Mouse (Mus musculus) stomach, embryonic 14.5 days (tissue): Measurements from ENCODE around the gene Nmrk1. TPM values are rescaled to one million over a fixed set of nuclear protein-coding genes. Genes with fewer than 3 reads are reported as not detected.

Experiments
- ATAC-seq: fragments of 200-750 bp; cut with Nextera tagmentation; 2 replicates; pipeline ENCODE4 v1.8.0; 2017; ENCODE audit warnings: low read depth, moderate TSS enrichment; ENCODE audit not compliant: insufficient number of reproducible peaks, insufficient read depth, low FRiP score
- H3K27ac ChIP-seq: fragments of 300-500 bp; sonication (generic); 2 replicates; pipeline ENCODE4 v1.5.1; 2014; ENCODE audit warnings: mild to moderate bottlenecking, low read length, moderate library complexity, mixed read lengths
- H3K27me3 ChIP-seq: fragments of 300-500 bp; sonication (generic); 2 replicates; pipeline ENCODE4 v1.6.1; 2014; ENCODE audit warnings: low read length, control low read depth, mixed read lengths; ENCODE audit not compliant: control insufficient read depth, insufficient read depth
- H3K36me3 ChIP-seq: fragments of 300-500 bp; sonication (generic); 2 replicates; pipeline ENCODE4 v1.6.1; 2014; ENCODE audit warnings: mild to moderate bottlenecking, control low read depth, low read length, moderate library complexity, mixed read lengths; ENCODE audit not compliant: control insufficient read depth, insufficient read depth
- H3K4me1 ChIP-seq: fragments of 300-500 bp; sonication (generic); 2 replicates; pipeline ENCODE4 v1.6.1; 2014; ENCODE audit warnings: low read length, control low read depth, mixed read lengths; ENCODE audit not compliant: control insufficient read depth, insufficient read depth
- H3K4me2 ChIP-seq: fragments of 300-500 bp; sonication (generic); replicated peaks from 2 replicates; pipeline ENCODE4 v1.6.1; 2014; ENCODE audit warnings: low read depth, low read length, control low read depth
- H3K4me3 ChIP-seq: fragments of 300-500 bp; sonication (generic); 2 replicates; pipeline ENCODE4 v1.5.1; 2014; ENCODE audit warnings: low read depth, low read length, control low read depth
- H3K9ac ChIP-seq: fragments of 300-500 bp; sonication (generic); replicated peaks from 2 replicates; pipeline ENCODE4 v1.6.1; 2014; ENCODE audit warnings: low read depth, mild to moderate bottlenecking, control low read depth, low read length, moderate library complexity, mixed read lengths
- H3K9me3 ChIP-seq: fragments of 300-500 bp; sonication (generic); 2 replicates; pipeline ENCODE4 v1.6.1; 2016; ENCODE audit warnings: low read depth, low read length, control low read depth; ENCODE audit not compliant: control insufficient read depth
- WGBS: fragments of 180-500 bp; shearing (Covaris S2); extraction: QIAGEN DNeasy Blood & Tissue Kit; methylation state at CpG from one replicate; pipeline ENCODE4 v1.1.7; 2014; 5-methylcytosine and 5-hydroxymethylcytosine counted together
- polyA plus RNA-seq: library from polyadenylated mRNA; unstranded; fragments of >200 nt; fragmentation: Nextera tagmentation; extraction: Ambion mirVana; gene quantifications from 2 replicates; pipeline ENCODE4 v1.2.1, GENCODE M21; 2014

Gene Nmrk1
- polyA plus RNA-seq, 1 experiment from 2014 or later, result 13.9 TPM

- Histone ChIP-seq H3K27me3 (no peaks in the 10 kb centered on the region), H3K36me3 (peaks cover 3% of the 10 kb centered on the region; the same call in 1 of the 2 replicates), H3K4me2 (no peak overlapping the region), H3K9ac (no peak overlapping the region), H3K27ac (no peak overlapping the region), H3K4me1 (no peaks in the 10 kb centered on the region), H3K4me3 (no peak overlapping the region), H3K9me3 (no peaks in the 10 kb centered on the region)
- WGBS, result 66% methylated on average over 4 of the region's 4 CpGs
- ATAC-seq, result no peak
These were observed 50.4 kb downstream of the Nmrk1 start for GRCm38 (mm10) chr19:18682142-18682541.

DNA sequence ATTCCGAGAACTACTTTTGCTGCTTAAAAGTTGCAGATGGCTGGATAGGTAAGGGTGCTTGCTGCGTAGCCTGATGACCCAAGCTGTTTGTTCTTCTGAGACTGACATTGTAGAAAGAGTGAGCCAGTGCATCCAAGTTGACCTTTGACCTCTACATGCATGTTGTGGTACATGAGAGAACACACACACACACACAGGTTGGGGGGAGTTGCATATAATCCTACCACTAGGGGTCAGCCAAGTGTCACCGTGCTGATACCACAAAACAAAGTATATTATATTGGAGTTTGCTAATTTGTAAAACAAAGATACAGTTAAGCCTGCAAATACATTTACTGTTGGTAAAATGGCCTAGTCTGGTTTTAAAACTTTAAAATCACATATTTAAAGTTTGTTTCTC lies 55.8 kb downstream of the Nmrk1 start:
- Histone ChIP-seq H3K4me1 (no peaks in the 10 kb centered on the region), H3K9ac (no peak overlapping the region), H3K27me3 (no peaks in the 10 kb centered on the region), H3K36me3 (peaks cover 1% of the 10 kb centered on the region; the same call in 1 of the 2 replicates), H3K4me2 (no peak overlapping the region), H3K27ac (no peak overlapping the region), H3K9me3 (no peaks in the 10 kb centered on the region), H3K4me3 (no peak overlapping the region)
- no peak for ATAC-seq
- 72% methylated on average over 3 of the region's 3 CpGs for WGBS

DNA sequence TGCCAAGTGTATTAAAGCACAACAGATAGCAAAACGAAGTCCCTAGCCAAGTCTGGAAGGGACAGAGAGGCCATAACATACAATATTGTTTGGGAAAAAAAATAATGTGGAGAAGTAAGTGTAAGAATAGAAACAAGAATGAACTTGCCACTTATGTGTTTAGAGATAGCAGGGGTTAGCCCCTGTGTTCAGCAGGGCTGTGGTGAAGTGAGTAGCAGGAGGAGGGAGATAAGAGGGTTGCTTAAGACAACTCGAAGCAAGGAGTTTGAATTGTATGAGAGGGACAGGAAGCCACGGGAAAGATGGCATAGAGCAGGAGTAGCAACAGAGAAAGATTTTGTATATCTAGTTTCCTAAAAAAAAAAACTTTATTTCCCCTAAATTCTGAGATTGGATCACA lies 60.4 kb downstream of the Nmrk1 start:
- H3K9me3 ChIP-seq, result no peaks in the 10 kb centered on the region
- no peaks in the 10 kb centered on the region for H3K4me1 ChIP-seq
- no peak overlapping the region for H3K27ac ChIP-seq
- no peak overlapping the region for H3K4me3 ChIP-seq
- H3K4me2 ChIP-seq, result no peak overlapping the region
- WGBS, result 84% methylated on average over 3 of the region's 3 CpGs
- H3K9ac ChIP-seq, result no peak overlapping the region
- H3K27me3 ChIP-seq, result no peaks in the 10 kb centered on the region
- ATAC-seq, result no peak
- peaks cover 10% of the 10 kb centered on the region; the same call in 1 of the 2 replicates for H3K36me3 ChIP-seq

GRCm38 (mm10) chr19:18692768-18693167 lies 61.0 kb downstream of the Nmrk1 start:
- no peak overlapping the region for H3K27ac ChIP-seq
- no peak overlapping the region for H3K9ac ChIP-seq
- H3K4me2 ChIP-seq, result no peak overlapping the region
- no peak for ATAC-seq
- H3K36me3 ChIP-seq, result peaks cover 10% of the 10 kb centered on the region; the same call in 1 of the 2 replicates
- 96% methylated on average over 2 of the region's 2 CpGs for WGBS
- H3K27me3 ChIP-seq, result no peaks in the 10 kb centered on the region
- no peaks in the 10 kb centered on the region for H3K9me3 ChIP-seq
- H3K4me1 ChIP-seq, result no peaks in the 10 kb centered on the region
- no peak overlapping the region for H3K4me3 ChIP-seq

GRCm38 (mm10) chr19:18695116-18695515 lies 63.4 kb downstream of the Nmrk1 start:
- ATAC-seq, result no peak
- peaks cover 10% of the 10 kb centered on the region; the same call in 1 of the 2 replicates for H3K36me3 ChIP-seq
- H3K9ac ChIP-seq, result no peak overlapping the region
- H3K4me1 ChIP-seq, result no peaks in the 10 kb centered on the region
- H3K4me3 ChIP-seq, result no peak overlapping the region
- H3K27me3 ChIP-seq, result no peaks in the 10 kb centered on the region
- no peak overlapping the region for H3K4me2 ChIP-seq
- 95% methylated on average over 3 of the region's 3 CpGs for WGBS
- no peaks in the 10 kb centered on the region for H3K9me3 ChIP-seq
- H3K27ac ChIP-seq, result no peak overlapping the region

DNA sequence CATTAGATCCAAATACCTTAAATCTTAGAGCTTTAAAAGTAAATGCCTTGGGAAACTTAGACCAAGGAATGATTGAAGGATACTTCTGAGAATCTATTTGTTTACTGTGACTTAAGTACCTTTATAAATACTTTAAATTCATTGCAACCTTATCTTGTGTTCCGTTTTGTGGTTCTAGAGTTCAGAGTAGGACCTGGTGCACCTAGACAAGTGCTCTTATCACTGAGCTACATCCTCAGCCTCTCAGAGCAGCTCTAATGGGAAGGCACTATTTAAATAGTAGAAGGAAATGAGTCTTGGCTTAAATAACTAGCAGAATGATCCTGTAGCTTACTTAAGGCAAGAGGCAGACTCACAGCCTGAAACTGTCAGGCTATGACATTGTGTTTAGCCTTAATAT lies 63.8 kb downstream of the Nmrk1 start:
- no peaks in the 10 kb centered on the region for H3K27me3 ChIP-seq

More for the DNA sequence above, 63.8 kb downstream of the Nmrk1 start:
- H3K4me2 ChIP-seq, result no peak overlapping the region
- no peak overlapping the region for H3K9ac ChIP-seq
- no peaks in the 10 kb centered on the region for H3K9me3 ChIP-seq
- peak; percentile 53; the same call in 1 of the 2 replicates for ATAC-seq
- H3K4me3 ChIP-seq, result no peak overlapping the region
- 43% methylated on average over 1 of the region's 1 CpGs for WGBS
- no peak overlapping the region for H3K27ac ChIP-seq
- H3K36me3 ChIP-seq, result peaks cover 10% of the 10 kb centered on the region; the same call in 1 of the 2 replicates
- H3K4me1 ChIP-seq, result no peaks in the 10 kb centered on the region

Other genes starting within 250 kb of the Nmrk1 start
- gene Ostf1, start 127 bp upstream of the Nmrk1 start, polyA plus RNA-seq, result 70.4 and 71.3 TPM in 2 replicates
- gene Carnmt1, start 38.8 kb downstream of the Nmrk1 start, polyA plus RNA-seq, result 31.0 and 33.4 TPM in 2 replicates
- 30.9 and 31.1 TPM in 2 replicates for gene D030056L22Rik, start 81.2 kb downstream of the Nmrk1 start, polyA plus RNA-seq
- 0.23 and 0.27 TPM in 2 replicates for gene Trpm6, start 118.0 kb downstream of the Nmrk1 start, polyA plus RNA-seq